Mouse (Mus musculus): ENCODE measurements around the gene Pigt.

GRCm38 (mm10) chr2:164486258-164487114 lies 10.8 kb upstream of the Pigt start:
- no peak for TF ChIP-seq CTCF (IDR thresholded peaks at IDR 0.05; ENCODE audit: borderline replicate concordance, extremely low read depth, insufficient read depth, insufficient read length)
- no peak for TF ChIP-seq POLR2A (IDR thresholded peaks at IDR 0.05; ENCODE audit: borderline replicate concordance, extremely low read depth, insufficient read depth, insufficient read length, poor library complexity, severe bottlenecking)

All from brain, embryonic 14.5 days (tissue).